Mouse (Mus musculus) cerebellum, adult 2 months (tissue): ENCODE results near the gene Fn3k.

ENCODE experiments used
- CTCF ChIP-seq: fragments of 200-500 bp; IDR thresholded peaks from 2 replicates; pipeline ENCODE4 v1.5.1; 2011; ENCODE audit warnings: low read depth, mild to moderate bottlenecking, control low read depth, low read length, moderate library complexity, borderline replicate concordance; ENCODE audit not compliant: insufficient read depth
- POLR2A ChIP-seq: fragments of 200-500 bp; IDR thresholded peaks from 2 replicates; pipeline ENCODE4 v1.6.1; 2011; ENCODE audit warnings: low read length, control low read depth, borderline replicate concordance; ENCODE audit not compliant: insufficient read depth

GRCm38 (mm10) chr11:121475699-121476415, 41.1 kb downstream of the Fn3k start:
- TF ChIP-seq CTCF (peak; percentile 84), POLR2A (no peak)
